Mouse (Mus musculus) ES-E14 (cell line): ENCODE data around the gene Chn2.

Experiments
- CHD2 ChIP-seq: IDR thresholded peaks from 2 replicates; pipeline ENCODE4 v1.6.1; 2014; ENCODE audit warnings: mild to moderate bottlenecking, low read depth, low read length, inconsistent platforms
- HCFC1 ChIP-seq: IDR thresholded peaks from 2 replicates; pipeline ENCODE4 v1.6.1; 2012; ENCODE audit warnings: low read length, inconsistent platforms, borderline replicate concordance; ENCODE audit not compliant: insufficient read depth
- MAFK ChIP-seq: IDR thresholded peaks from 2 replicates; pipeline ENCODE4 v1.6.1; 2014; ENCODE audit warnings: mild to moderate bottlenecking, low read depth, low read length, inconsistent platforms; ENCODE audit not compliant: insufficient read depth
- ZC3H11A ChIP-seq: IDR thresholded peaks from 2 replicates; pipeline ENCODE4 v1.6.1; 2012; ENCODE audit warnings: low read depth, mild to moderate bottlenecking, inconsistent platforms, low read length, borderline replicate concordance
- ZNF384 ChIP-seq: IDR thresholded peaks from 2 replicates; pipeline ENCODE4 v1.6.1; 2012; ENCODE audit warnings: low read depth, low read length, inconsistent platforms

GRCm38 (mm10) chr6:54009293-54009692 lies 30.1 kb upstream of the Chn2 start:
- TF ChIP-seq HCFC1 (no peak), CHD2 (no peak), ZNF384 (no peak), MAFK (no peak), ZC3H11A (no peak)
